ENCODE assay signal across 30 mouse cellular contexts in genomic region chr1:57845054-57845722, GRCm38 (mm10).
A peak's percentile ranks its signal among the peaks of the same experiment; 100 is the strongest.
DNase-seq lines count a peak whose midpoint lies in the region; ATAC-seq and TF ChIP-seq lines count a peak whose summit lies in the region.
"Had no signal": no experiment of that assay in that cellular context is flagged by ENCODE, and none has a peak within 500 bp of the region (broad histone marks: within the 10 kb centered on the region; RNA-seq: fewer than 3 reads in every experiment).

No protein-coding gene starts in this region.

- no peak overlapping the region for H3K4me2 ChIP-seq in kidney, embryonic 16.5 days (replicated peaks; ENCODE audit: low read depth, low read length)
- peak overlapping the region; percentile 91; the same call in 1 of the 2 replicates for H3K4me2 ChIP-seq in CH12.LX (ENCODE audit: insufficient read depth, low read depth, poor library complexity, severe bottlenecking)
- no peak overlapping the region for H3K4me2 ChIP-seq in intestine, embryonic 15.5 days (replicated peaks)
- no peak overlapping the region for H3K4me2 ChIP-seq in stomach, embryonic 15.5 days
- no peak overlapping the region for H3K4me2 ChIP-seq in heart, embryonic 11.5 days
- H3K4me2 ChIP-seq: embryonic facial prominence, embryonic 13.5 days; forebrain, embryonic 15.5 days; kidney, embryonic 15.5 days; limb, embryonic 12.5 days; liver, embryonic 13.5 days; neural tube, embryonic 15.5 days had no signal

- no peak for TF ChIP-seq RAD21 in CH12.LX (IDR thresholded peaks at IDR 0.05; ENCODE audit: low read depth, low read length)

- no peaks in the 10 kb centered on the region; the same call in 1 of the 2 replicates for H3K4me1 ChIP-seq in kidney, embryonic 16.5 days (ENCODE audit: insufficient read depth, low read length)
- H3K4me1 ChIP-seq in CH12.LX (ENCODE audit: control insufficient read depth in 1 of 2, insufficient read depth in 2 of 2): peaks cover 32 to 73% of the 10 kb centered on the region in 2 experiments
- H3K4me1 ChIP-seq in intestine, embryonic 15.5 days (replicated peaks): peaks cover 5% of the 10 kb centered on the region; the same call in 1 of the 2 replicates
- H3K4me1 ChIP-seq in stomach, embryonic 15.5 days: no peaks in the 10 kb centered on the region
- H3K4me1 ChIP-seq in heart, embryonic 11.5 days (ENCODE audit: control insufficient read depth, insufficient read depth, low read length): 0 out of 2 replicates have a peak, but pooled peaks cover 2% of the 10 kb centered on the region
- H3K4me1 ChIP-seq: liver, embryonic 13.5 days had no signal

- no peak overlapping the region for H3K9ac ChIP-seq in kidney, embryonic 16.5 days (replicated peaks; ENCODE audit: low read length)
- 0 out of 2 replicates have a peak overlapping the region, but pooled peaks have one; percentile 1 for H3K9ac ChIP-seq in CH12.LX (ENCODE audit: insufficient read depth, low read depth)
- no peak overlapping the region for H3K9ac ChIP-seq in intestine, embryonic 15.5 days
- no peak overlapping the region for H3K9ac ChIP-seq in stomach, embryonic 15.5 days
- no peak overlapping the region for H3K9ac ChIP-seq in heart, embryonic 11.5 days (ENCODE audit: low read depth, low read length)
- H3K9ac ChIP-seq: embryonic facial prominence, embryonic 13.5 days; forebrain, embryonic 15.5 days; kidney, embryonic 15.5 days; limb, embryonic 12.5 days; liver, embryonic 13.5 days; neural tube, embryonic 15.5 days had no signal

- dilution Hi-C loops in CH12.LX (cut with MboI; ENCODE audit: extremely low pct_ligation_motif_present, extremely low pct_unique_long_range_greater_than_20kb, low sequenced_read_pairs): no loop called here

- TF ChIP-seq POLR2A in CH12.LX (IDR thresholded peaks at IDR 0.05; ENCODE audit: low read depth, low read length): no peak

- no peaks in the 10 kb centered on the region for H3K9me3 ChIP-seq in kidney, embryonic 16.5 days (ENCODE audit: low read length)
- no peaks in the 10 kb centered on the region for H3K9me3 ChIP-seq in CH12.LX (replicated peaks; ENCODE audit: low read length)
- no peaks in the 10 kb centered on the region for H3K9me3 ChIP-seq in intestine, embryonic 15.5 days
- no peaks in the 10 kb centered on the region for H3K9me3 ChIP-seq in stomach, embryonic 15.5 days
- H3K9me3 ChIP-seq in heart, embryonic 11.5 days (replicated peaks; ENCODE audit: control insufficient read depth, low read length): no peaks in the 10 kb centered on the region
- H3K9me3 ChIP-seq: embryonic facial prominence, embryonic 13.5 days; forebrain, embryonic 10.5 days; forebrain, embryonic 15.5 days; kidney, embryonic 15.5 days; limb, embryonic 12.5 days; liver, embryonic 13.5 days; neural tube, embryonic 15.5 days had no signal

- in situ Hi-C loops in CH12.LX (cut with MboI; ENCODE audit: low pct_ligation_motif_present, low pct_unique_long_range_greater_than_20kb, low sequenced_read_pairs): no loop called here

- no peak overlapping the region for H3K27ac ChIP-seq in kidney, embryonic 16.5 days (ENCODE audit: low read length)
- H3K27ac ChIP-seq in CH12.LX (ENCODE audit: insufficient read depth, low read depth): no peak overlapping the region
- H3K27ac ChIP-seq in intestine, embryonic 15.5 days: no peak overlapping the region
- H3K27ac ChIP-seq in stomach, embryonic 15.5 days: no peak overlapping the region
- H3K27ac ChIP-seq in heart, embryonic 11.5 days (ENCODE audit: low read depth, low read length): no peak overlapping the region
- H3K27ac ChIP-seq: embryonic facial prominence, embryonic 13.5 days; forebrain, embryonic 15.5 days; kidney, embryonic 15.5 days; limb, embryonic 12.5 days; liver, embryonic 13.5 days; macrophage; neural tube, embryonic 15.5 days had no signal

- no peak; the same call in 1 of the 2 replicates for ATAC-seq in kidney, embryonic 16.5 days (ENCODE audit: low FRiP score, low TSS enrichment)
- peak; percentile 83 for ATAC-seq in intestine, embryonic 15.5 days
- ATAC-seq in stomach, embryonic 15.5 days (ENCODE audit: insufficient read depth, low FRiP score, low read depth): peak; percentile 45
- no peak for ATAC-seq in heart, embryonic 11.5 days (replicated peaks; ENCODE audit: insufficient number of reproducible peaks, low FRiP score, low TSS enrichment)
- ATAC-seq: activated CD4-positive, CD25-positive, alpha-beta regulatory T cell, adult 4 months; CD4-positive, CD25-positive, alpha-beta regulatory T cell, adult 4 months; forebrain, embryonic 15.5 days; hindbrain, embryonic 16.5 days had no signal

- H3K79me2 ChIP-seq in CH12.LX (replicated peaks; ENCODE audit: control insufficient read depth, extremely low read depth, insufficient read depth, poor library complexity, severe bottlenecking): no peaks in the 10 kb centered on the region

- 70% methylated on average over 9 of the region's 9 CpGs for whole genome bisulfite sequencing in kidney, embryonic 16.5 days
- 56% methylated on average over 9 of the region's 9 CpGs for WGBS in intestine, embryonic 15.5 days
- 68% methylated on average over 9 of the region's 9 CpGs for WGBS in stomach, embryonic 15.5 days
- 67% methylated on average over 9 of the region's 9 CpGs for WGBS in heart, embryonic 11.5 days (ENCODE audit: insufficient replicate concordance)

- no peaks in the 10 kb centered on the region for H3K27me3 ChIP-seq in kidney, embryonic 16.5 days (ENCODE audit: insufficient read depth, low read length)
- no peaks in the 10 kb centered on the region for H3K27me3 ChIP-seq in CH12.LX (replicated peaks)
- H3K27me3 ChIP-seq in intestine, embryonic 15.5 days (replicated peaks): no peaks in the 10 kb centered on the region
- no peaks in the 10 kb centered on the region for H3K27me3 ChIP-seq in stomach, embryonic 15.5 days (replicated peaks)
- no peaks in the 10 kb centered on the region for H3K27me3 ChIP-seq in heart, embryonic 11.5 days (ENCODE audit: control insufficient read depth, insufficient read depth, low read length)
- H3K27me3 ChIP-seq: embryonic facial prominence, embryonic 13.5 days; forebrain, embryonic 15.5 days; kidney, embryonic 15.5 days; limb, embryonic 12.5 days; liver, embryonic 13.5 days; neural tube, embryonic 15.5 days had no signal

- no peaks in the 10 kb centered on the region for H3K36me3 ChIP-seq in kidney, embryonic 16.5 days (ENCODE audit: insufficient read depth, low read length)
- no peaks in the 10 kb centered on the region for H3K36me3 ChIP-seq in CH12.LX (replicated peaks in 1 of 2; ENCODE audit: control insufficient read depth in 1 of 2, insufficient read depth in 1 of 2, low read length in 1 of 2)
- no peaks in the 10 kb centered on the region for H3K36me3 ChIP-seq in intestine, embryonic 15.5 days
- no peaks in the 10 kb centered on the region for H3K36me3 ChIP-seq in stomach, embryonic 15.5 days
- H3K36me3 ChIP-seq in heart, embryonic 11.5 days (ENCODE audit: control insufficient read depth, insufficient read depth, low read length): no peaks in the 10 kb centered on the region
- H3K36me3 ChIP-seq: embryonic facial prominence, embryonic 13.5 days; forebrain, embryonic 10.5 days; forebrain, embryonic 15.5 days; kidney, embryonic 15.5 days; limb, embryonic 12.5 days; liver, embryonic 13.5 days; neural tube, embryonic 15.5 days had no signal

- no peak for TF ChIP-seq CTCF in CH12.LX (conservative IDR thresholded peaks at IDR 0.05 in 1 of 2, IDR thresholded peaks at IDR 0.05 in 1 of 2; ENCODE audit: low read depth in 2 of 2, low read length in 2 of 2)

- peak; percentile 6 to 7 for DNase-seq in kidney, adult 8-10 months
- no peak for DNase-seq in CH12.LX (ENCODE audit: extremely low read depth)
- DNase-seq in layer of hippocampus, postnatal 36 days: no peak
- DNase-seq: adrenal gland, adult 2 months; adrenal gland, postnatal 36 days; cerebellum, adult 18-20 months; cerebellum, postnatal 10 days; kidney, postnatal 4 days; layer of hippocampus, adult 9-11 months; liver, embryonic 13.5 days; lung, adult 2 months; lung, postnatal 10 days; midbrain, embryonic 14.5 days; retina, postnatal 1 day; right cerebral cortex, postnatal 14 days; thymus, postnatal 4 days had no signal

- H3K4me3 ChIP-seq in kidney, embryonic 16.5 days (ENCODE audit: low read length): no peak overlapping the region
- no peak overlapping the region for H3K4me3 ChIP-seq in CH12.LX (replicated peaks in 1 of 3; ENCODE audit: low read depth in 2 of 3, low read length in 2 of 3, poor library complexity in 1 of 3)
- no peak overlapping the region for H3K4me3 ChIP-seq in intestine, embryonic 15.5 days (replicated peaks)
- no peak overlapping the region for H3K4me3 ChIP-seq in stomach, embryonic 15.5 days (replicated peaks)
- no peak overlapping the region for H3K4me3 ChIP-seq in heart, embryonic 11.5 days (ENCODE audit: low read depth, low read length)
- H3K4me3 ChIP-seq: embryonic facial prominence, embryonic 13.5 days; forebrain, embryonic 10.5 days; forebrain, embryonic 15.5 days; kidney, embryonic 15.5 days; limb, embryonic 12.5 days; liver, embryonic 13.5 days; neural tube, embryonic 15.5 days had no signal

- no peak for TF ChIP-seq EP300 in CH12.LX (IDR thresholded peaks at IDR 0.05; ENCODE audit: low read length)

TF ChIP-seq in CH12.LX, 34 proteins besides CTCF, POLR2A, EP300 and RAD21:
- TF ChIP-seq MAX (IDR thresholded peaks at IDR 0.05; ENCODE audit: low read length) (no peak), CHD2 (IDR thresholded peaks at IDR 0.05; ENCODE audit: low read length) (0 out of 2 replicates have a peak, but pooled peaks have one; percentile 39), TBP (conservative IDR thresholded peaks at IDR 0.05; ENCODE audit: low read depth, low read length) (no peak)

Comparison
In these comparisons a context has a peak if more than half of its experiments do, and no peak if none do; other contexts are left out.
1. DNase-seq: peak in kidney, adult 8-10 months (2 of 2); none in CH12.LX (single experiment) and layer of hippocampus, postnatal 36 days (0 of 2).
2. ATAC-seq: peak in intestine, embryonic 15.5 days (single experiment) and stomach, embryonic 15.5 days (single experiment); none in kidney, embryonic 16.5 days (single experiment) and heart, embryonic 11.5 days (single experiment).